Mouse (Mus musculus) heart, embryonic 13.5 days (tissue): Measurements from ENCODE around the gene Ypel1. TPM values are rescaled to one million over a fixed set of nuclear protein-coding genes. Genes with fewer than 3 reads are reported as not detected.

ENCODE experiments used
- ATAC-seq: fragments of 200-750 bp; cut with Nextera tagmentation; 2 replicates; pipeline ENCODE4 v1.8.0; 2017; ENCODE audit warnings: moderate TSS enrichment; ENCODE audit not compliant: insufficient number of reproducible peaks, low FRiP score, low TSS enrichment; ENCODE audit errors: extremely low read depth
- H3K27ac ChIP-seq: fragments of 300-500 bp; sonication (generic); replicated peaks from 2 replicates; pipeline ENCODE4 v1.5.1; 2015; ENCODE audit warnings: moderate library complexity, mild to moderate bottlenecking, inconsistent platforms
- H3K27me3 ChIP-seq: fragments of 300-500 bp; sonication (generic); replicated peaks from 2 replicates; pipeline ENCODE4 v1.6.1; 2015; ENCODE audit warnings: mild to moderate bottlenecking, inconsistent platforms
- H3K36me3 ChIP-seq: fragments of 300-500 bp; sonication (generic); 2 replicates; pipeline ENCODE4 v1.6.1; 2015; ENCODE audit warnings: mild to moderate bottlenecking, inconsistent platforms
- H3K4me1 ChIP-seq: fragments of 300-500 bp; sonication (generic); 2 replicates; pipeline ENCODE4 v1.6.1; 2015; ENCODE audit warnings: inconsistent platforms
- H3K4me2 ChIP-seq: fragments of 300-500 bp; sonication (generic); 2 replicates; pipeline ENCODE4 v1.6.1; 2015; ENCODE audit warnings: inconsistent platforms, mild to moderate bottlenecking, moderate library complexity
- H3K4me3 ChIP-seq: fragments of 300-500 bp; sonication (generic); 2 replicates; pipeline ENCODE4 v1.5.1; 2015; ENCODE audit warnings: moderate library complexity, mild to moderate bottlenecking, inconsistent platforms
- H3K9ac ChIP-seq: fragments of 300-500 bp; sonication (generic); 2 replicates; pipeline ENCODE4 v1.6.1; 2015; ENCODE audit warnings: inconsistent platforms, mild to moderate bottlenecking, moderate library complexity
- H3K9me3 ChIP-seq: fragments of 300-500 bp; sonication (generic); 2 replicates; pipeline ENCODE4 v1.6.1; 2016; ENCODE audit warnings: inconsistent platforms
- WGBS: fragments of 180-500 bp; shearing (Covaris S2); methylation state at CpG from one replicate; pipeline ENCODE4 v1.1.7; 2015; ENCODE audit warnings: mixed read lengths; 5-methylcytosine and 5-hydroxymethylcytosine counted together
- polyA plus RNA-seq: library from polyadenylated mRNA; unstranded; fragments of >200 nt; fragmentation: Nextera tagmentation; extraction: Ambion mirVana; gene quantifications from 2 replicates; pipeline ENCODE4 v1.2.1, GENCODE M21; 2015

Gene Ypel1
- polyA plus RNA-seq, 1 experiment from 2014 or later, result 16.8 TPM

DNA sequence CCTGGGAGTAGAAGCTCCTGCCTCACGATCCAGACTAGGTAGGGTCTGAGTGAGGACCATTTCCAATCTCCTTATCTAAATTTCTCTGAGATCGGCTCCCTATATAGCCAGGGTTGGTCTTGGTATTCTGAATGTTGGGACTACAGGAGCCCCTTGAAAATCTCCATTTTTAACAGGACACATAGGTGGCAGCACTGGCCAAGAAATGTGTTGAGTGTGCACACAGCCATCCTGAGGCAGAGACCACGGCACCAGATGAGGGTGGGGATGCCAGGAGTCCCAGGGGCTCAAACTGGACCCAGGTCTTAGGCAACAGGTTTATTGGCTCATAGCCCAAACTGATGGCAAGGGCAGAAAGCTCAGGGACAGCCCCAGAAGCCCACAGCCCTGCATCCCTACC lies 18.9 kb downstream of the Ypel1 start:
- 71% methylated on average over 3 of the region's 3 CpGs for whole genome bisulfite sequencing
- no peaks in the 10 kb centered on the region for H3K27me3 ChIP-seq
- H3K27ac ChIP-seq, result no peak overlapping the region
- peaks cover 99% of the 10 kb centered on the region for H3K36me3 ChIP-seq
- peaks cover 17% of the 10 kb centered on the region for H3K4me1 ChIP-seq
- H3K4me3 ChIP-seq, result no peak overlapping the region
- no peak for ATAC-seq
- no peaks in the 10 kb centered on the region for H3K9me3 ChIP-seq
- H3K4me2 ChIP-seq, result no peak overlapping the region
- H3K9ac ChIP-seq, result no peak overlapping the region

- no peak overlapping the region for H3K9ac ChIP-seq
- no peaks in the 10 kb centered on the region for H3K9me3 ChIP-seq
- H3K27ac ChIP-seq, result no peak overlapping the region
- no peak overlapping the region for H3K4me3 ChIP-seq
- H3K4me2 ChIP-seq, result no peak overlapping the region
- peaks cover 100% of the 10 kb centered on the region for H3K36me3 ChIP-seq
- no peaks in the 10 kb centered on the region for H3K4me1 ChIP-seq
- ATAC-seq, result no peak
- WGBS, result 85% methylated on average over 3 of the region's 3 CpGs
- no peaks in the 10 kb centered on the region for H3K27me3 ChIP-seq
Measured at GRCm38 (mm10) chr16:17096938-17097337, 27.4 kb downstream of the Ypel1 start.

DNA sequence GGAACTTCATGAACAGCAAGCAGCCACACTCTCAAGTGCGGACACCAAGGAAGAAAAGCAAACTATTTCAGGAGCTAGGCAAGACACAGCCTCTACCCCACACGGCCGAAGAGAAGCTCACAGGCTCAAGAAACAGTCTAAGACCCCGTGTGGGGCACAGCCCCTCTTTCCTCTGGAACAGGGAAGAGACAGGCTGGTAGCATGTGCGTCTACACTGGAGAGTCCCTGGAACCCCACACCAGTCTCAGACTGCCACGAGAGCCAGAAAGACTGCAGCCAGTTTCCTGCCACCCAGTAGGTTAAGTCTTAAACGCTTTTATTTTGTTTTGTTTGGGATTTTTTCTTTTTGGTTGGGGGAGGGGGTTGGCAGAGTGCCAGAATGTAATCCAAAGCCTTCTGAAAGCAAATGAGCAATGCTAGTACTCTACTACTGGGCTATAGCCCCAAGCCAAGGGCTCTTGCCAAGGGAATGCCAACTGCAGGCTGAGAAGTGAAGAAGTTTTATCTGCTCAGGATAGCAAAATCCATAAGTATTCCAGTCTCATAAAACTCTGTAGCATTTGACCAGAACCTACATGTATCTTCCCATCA lies 33.2 kb downstream of the Ypel1 start:
- Histone ChIP-seq H3K36me3 (peaks cover 98% of the 10 kb centered on the region), H3K9me3 (no peaks in the 10 kb centered on the region), H3K4me2 (no peak overlapping the region), H3K9ac (no peak overlapping the region), H3K27me3 (no peaks in the 10 kb centered on the region), H3K4me3 (no peak overlapping the region), H3K27ac (no peak overlapping the region), H3K4me1 (peaks cover 6% of the 10 kb centered on the region)
- 71% methylated on average over 7 of the region's 7 CpGs for WGBS
- no peak for ATAC-seq

DNA sequence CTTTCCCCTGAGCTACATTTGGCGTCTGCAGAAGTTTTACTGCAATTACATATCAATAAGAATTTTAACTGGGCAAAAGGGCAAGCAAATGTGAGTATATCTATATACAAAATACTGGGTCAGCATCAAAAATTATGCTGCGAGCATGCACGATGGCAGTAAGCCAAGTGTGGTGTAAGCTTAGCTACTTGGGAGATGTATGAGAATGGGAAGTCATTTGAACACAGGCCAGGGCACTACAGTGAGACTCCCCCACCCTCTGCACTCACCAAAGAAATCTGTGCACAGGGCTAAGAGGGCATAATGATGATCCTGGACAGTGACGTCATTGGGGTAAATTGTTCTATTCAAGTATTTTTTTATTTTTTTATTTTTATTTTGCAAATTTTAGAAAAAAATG lies 35.1 kb downstream of the Ypel1 start:
- H3K4me3 ChIP-seq, result no peak overlapping the region
- H3K9me3 ChIP-seq, result no peaks in the 10 kb centered on the region
- peaks cover 91% of the 10 kb centered on the region for H3K36me3 ChIP-seq
- H3K27ac ChIP-seq, result no peak overlapping the region
- WGBS, result 82% methylated on average over 4 of the region's 4 CpGs
- no peaks in the 10 kb centered on the region for H3K27me3 ChIP-seq
- peaks cover 8% of the 10 kb centered on the region for H3K4me1 ChIP-seq
- no peak for ATAC-seq
- no peak overlapping the region for H3K4me2 ChIP-seq
- no peak overlapping the region for H3K9ac ChIP-seq

DNA sequence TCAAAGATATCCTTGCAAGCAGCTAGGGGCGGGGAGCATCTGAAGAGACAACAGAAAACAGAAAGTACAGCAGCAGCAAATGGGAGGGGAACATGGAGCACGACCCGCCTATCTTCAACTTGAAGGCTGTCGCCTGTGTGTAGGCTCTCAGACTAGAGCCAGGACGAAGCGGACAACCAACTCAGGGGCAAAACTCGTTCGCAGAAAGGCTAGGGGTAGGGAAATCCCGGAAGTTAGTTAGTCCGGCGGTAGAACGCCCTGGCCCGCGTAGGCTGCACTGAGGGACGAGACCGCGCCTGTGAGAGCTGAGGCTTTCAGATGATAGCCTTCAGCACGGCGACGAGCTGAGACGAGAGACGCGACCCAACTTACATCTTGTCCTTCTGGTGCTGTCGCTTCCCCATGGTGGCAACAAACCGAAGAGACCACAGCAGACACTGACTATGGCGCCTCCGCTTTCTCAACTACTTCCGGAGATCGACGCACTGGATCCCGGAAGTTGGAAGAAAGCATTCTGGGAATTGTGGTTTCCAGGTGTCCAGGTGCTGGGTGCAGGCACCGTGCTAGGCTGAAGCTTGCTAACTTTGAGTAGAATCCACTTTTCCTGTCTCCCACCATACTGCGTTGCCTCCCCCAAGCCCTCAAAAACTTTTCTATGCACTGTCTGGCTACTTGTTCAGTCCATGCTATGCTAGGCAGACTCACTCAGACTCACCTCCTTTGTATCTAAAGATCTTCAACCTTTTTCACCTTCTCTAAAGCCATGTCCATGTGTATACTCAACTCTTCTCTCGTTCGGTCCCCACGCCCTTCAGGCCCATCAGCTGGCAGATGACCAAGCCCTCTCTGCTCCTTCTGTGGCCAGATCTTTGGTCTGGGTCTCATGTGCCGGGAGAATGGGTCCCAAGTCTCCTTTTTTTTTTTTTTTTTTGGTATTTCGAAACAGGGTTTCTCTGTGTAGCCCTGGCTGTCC lies 41.6 kb downstream of the Ypel1 start, which contains the start of gene Ppil2:
TSS of gene Ppil2 (minus strand) at position 487 of the 973 bp plus-strand sequence.
- WGBS, result 8% methylated on average over 38 of the region's 38 CpGs
- Histone ChIP-seq H3K9ac (peak within 1 kb of the TSS; percentile 91), H3K27me3 (no peaks in the 10 kb centered on the region), H3K36me3 (peaks cover 54% of the 10 kb centered on the region), H3K4me2 (peak within 1 kb of the TSS; percentile 82), H3K4me1 (peaks cover 11% of the 10 kb centered on the region), H3K9me3 (no peaks in the 10 kb centered on the region), H3K27ac (peak within 1 kb of the TSS; percentile 59), H3K4me3 (peak within 1 kb of the TSS; percentile 83)
- ATAC-seq, result peak; percentile 27; the same call in 1 of the 2 replicates

DNA sequence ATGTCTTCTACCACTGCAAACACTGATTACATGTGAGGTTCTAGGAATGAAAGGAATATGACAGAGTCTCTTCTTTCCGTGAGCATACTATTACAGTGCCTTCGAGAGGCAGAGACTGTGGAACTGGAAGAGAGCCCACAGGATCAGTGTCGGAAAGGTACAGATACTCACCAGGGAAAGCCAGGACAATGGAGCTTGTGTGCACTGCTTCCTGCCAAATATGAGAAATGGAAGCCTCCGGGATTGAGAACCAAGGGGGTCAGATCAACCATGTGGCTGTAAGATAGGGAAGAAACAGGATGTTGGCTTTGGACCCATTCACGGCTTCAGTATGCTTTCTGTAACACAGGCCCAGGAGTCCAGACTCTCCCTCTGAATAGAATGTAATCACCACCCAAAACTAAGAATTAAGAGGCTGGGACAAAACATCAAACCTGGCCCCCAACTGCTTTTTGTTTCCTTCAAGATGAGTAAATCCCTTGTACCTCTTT lies 47.9 kb downstream of the Ypel1 start:
- no peaks in the 10 kb centered on the region for H3K9me3 ChIP-seq
- peak overlapping the region; percentile 84 for H3K27ac ChIP-seq
- no peak overlapping the region for H3K4me2 ChIP-seq
- H3K27me3 ChIP-seq, result no peaks in the 10 kb centered on the region
- no peaks in the 10 kb centered on the region for H3K4me1 ChIP-seq
- H3K36me3 ChIP-seq, result peaks cover 76% of the 10 kb centered on the region
- ATAC-seq, result peak; percentile 48; the same call in 1 of the 2 replicates
- no peak overlapping the region for H3K4me3 ChIP-seq
- no peak overlapping the region for H3K9ac ChIP-seq
- WGBS, result 79% methylated on average over 5 of the region's 5 CpGs

- no peak overlapping the region for H3K4me3 ChIP-seq
- H3K27ac ChIP-seq, result no peak overlapping the region
- WGBS, result 71% methylated on average over 13 of the region's 14 CpGs
- H3K27me3 ChIP-seq, result no peaks in the 10 kb centered on the region
- peaks cover 54% of the 10 kb centered on the region for H3K36me3 ChIP-seq
- H3K4me1 ChIP-seq, result peaks cover 24% of the 10 kb centered on the region
- H3K4me2 ChIP-seq, result no peak overlapping the region
- no peak for ATAC-seq
- no peaks in the 10 kb centered on the region for H3K9me3 ChIP-seq
- no peak overlapping the region for H3K9ac ChIP-seq
Measured at GRCm38 (mm10) chr16:17121569-17121968, 52.1 kb downstream of the Ypel1 start.

GRCm38 (mm10) chr16:17124119-17124870 lies 54.8 kb downstream of the Ypel1 start:
- no peak; the same call in 1 of the 2 replicates for ATAC-seq
- H3K4me2 ChIP-seq, result peak overlapping the region; percentile 89
- peak overlapping the region; percentile 74 for H3K27ac ChIP-seq
- H3K27me3 ChIP-seq, result no peaks in the 10 kb centered on the region
- peaks cover 41% of the 10 kb centered on the region for H3K36me3 ChIP-seq
- no peaks in the 10 kb centered on the region for H3K9me3 ChIP-seq
- peak overlapping the region; percentile 85 for H3K9ac ChIP-seq
- WGBS, result 7% methylated on average over 22 of the region's 22 CpGs
- peaks cover 24% of the 10 kb centered on the region for H3K4me1 ChIP-seq
- peak overlapping the region; percentile 67 for H3K4me3 ChIP-seq

DNA sequence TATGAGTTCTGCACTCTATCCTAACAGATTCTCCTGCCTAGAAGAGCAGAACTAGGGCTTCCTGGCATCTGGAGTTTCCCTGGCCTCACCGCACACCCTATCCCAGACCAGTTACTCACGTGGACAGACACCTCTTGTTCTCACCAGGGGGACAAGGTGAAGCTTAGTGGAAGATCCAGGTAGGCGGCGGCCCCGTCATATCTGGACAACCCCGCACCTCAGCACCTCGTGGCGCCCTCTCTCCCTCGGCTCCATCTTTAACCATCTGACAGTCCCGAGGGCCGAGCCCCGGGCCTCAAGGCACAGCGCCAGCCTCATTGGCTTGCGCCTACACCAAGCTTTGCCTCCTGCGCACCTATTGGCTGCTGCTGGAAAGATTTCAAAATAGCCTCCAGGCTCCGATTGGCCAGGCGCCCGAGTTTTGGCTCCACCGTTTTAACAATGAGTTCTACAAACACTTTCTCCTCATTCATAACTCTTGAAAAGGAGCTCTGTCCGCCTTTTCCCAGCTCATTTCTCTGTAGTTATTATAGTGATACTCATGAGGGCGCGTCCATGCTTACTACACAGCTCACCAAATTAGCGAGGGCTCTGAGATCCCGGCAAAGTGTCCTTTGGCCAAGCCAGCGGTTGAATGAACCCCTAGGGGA lies 55.5 kb downstream of the Ypel1 start, which contains the start of gene 2610318N02Rik:
TSS of gene 2610318N02Rik (minus strand) at position 297 of the 650 bp plus-strand sequence.
- H3K4me2 ChIP-seq, result peak within 1 kb of the TSS; percentile 89
- ATAC-seq, result peak; percentile 75
- peaks cover 24% of the 10 kb centered on the region for H3K4me1 ChIP-seq
- no peaks in the 10 kb centered on the region for H3K27me3 ChIP-seq
- peak within 1 kb of the TSS; percentile 74 for H3K27ac ChIP-seq
- H3K4me3 ChIP-seq, result peak within 1 kb of the TSS; percentile 67
- WGBS, result 1% methylated on average over 25 of the region's 25 CpGs
- no peaks in the 10 kb centered on the region for H3K9me3 ChIP-seq
- peaks cover 34% of the 10 kb centered on the region for H3K36me3 ChIP-seq
- H3K9ac ChIP-seq, result peak within 1 kb of the TSS; percentile 85

DNA sequence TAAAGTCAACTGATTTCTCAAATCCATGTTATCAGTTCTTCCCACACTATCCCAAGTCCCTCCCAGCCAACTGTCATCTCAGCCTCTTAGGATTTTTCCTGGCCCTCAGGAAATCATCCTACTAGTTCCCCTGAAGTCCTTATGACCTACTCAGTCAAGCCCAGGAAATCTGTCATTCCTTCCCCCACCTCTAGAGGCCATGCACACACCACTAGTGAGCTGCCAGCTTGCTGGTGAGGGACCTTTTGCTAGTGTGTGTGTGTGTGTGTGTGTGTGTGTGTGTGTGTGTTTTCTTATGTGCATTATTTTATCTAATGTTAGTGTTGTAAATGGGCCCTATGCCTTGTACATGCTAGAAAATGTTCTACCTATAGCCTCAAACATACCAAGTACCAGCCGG lies 57.8 kb downstream of the Ypel1 start:
- no peaks in the 10 kb centered on the region for H3K9me3 ChIP-seq
- 96% methylated on average over 1 of the region's 1 CpGs for WGBS
- H3K27me3 ChIP-seq, result no peaks in the 10 kb centered on the region
- peaks cover 12% of the 10 kb centered on the region for H3K36me3 ChIP-seq
- H3K27ac ChIP-seq, result no peak overlapping the region
- H3K4me3 ChIP-seq, result no peak overlapping the region
- ATAC-seq, result no peak
- H3K4me1 ChIP-seq, result peaks cover 36% of the 10 kb centered on the region
- no peak overlapping the region for H3K9ac ChIP-seq
- H3K4me2 ChIP-seq, result no peak overlapping the region
